Mouse (Mus musculus) limb, embryonic 12.5 days (tissue): Measurements from ENCODE around the gene Tep1. TPM values are rescaled to one million over a fixed set of nuclear protein-coding genes. Genes with fewer than 3 reads are reported as not detected.
"Not testable (repeated sequence)": the region's sequence is repeated elsewhere in the genome, so short reads cannot be mapped to it uniquely, and the experiment has no call there.

Source experiments
- ATAC-seq: fragments of 200-750 bp; cut with Nextera tagmentation; 2 replicates; pipeline ENCODE4 v1.8.0; 2017; ENCODE audit warnings: low read depth, moderate TSS enrichment; ENCODE audit not compliant: insufficient number of reproducible peaks, insufficient read depth, low FRiP score, low TSS enrichment
- H3K27ac ChIP-seq: fragments of 300-500 bp; sonication (generic); 2 replicates; pipeline ENCODE4 v1.5.1; 2016; ENCODE audit warnings: mild to moderate bottlenecking, moderate library complexity
- H3K27me3 ChIP-seq: fragments of 300-500 bp; sonication (generic); 2 replicates; pipeline ENCODE4 v1.6.1; 2016; ENCODE audit warnings: mild to moderate bottlenecking, moderate library complexity
- H3K36me3 ChIP-seq: fragments of 300-500 bp; sonication (generic); 2 replicates; pipeline ENCODE4 v1.6.1; 2016; ENCODE audit warnings: mild to moderate bottlenecking, moderate library complexity
- H3K4me1 ChIP-seq: fragments of 300-500 bp; sonication (generic); replicated peaks from 2 replicates; pipeline ENCODE4 v1.6.1; 2016
- H3K4me2 ChIP-seq: fragments of 300-500 bp; sonication (generic); 2 replicates; pipeline ENCODE4 v1.6.1; 2016; ENCODE audit warnings: mild to moderate bottlenecking, moderate library complexity
- H3K4me3 ChIP-seq: fragments of 300-500 bp; sonication (generic); replicated peaks from 2 replicates; pipeline ENCODE4 v1.5.1; 2016; ENCODE audit warnings: mild to moderate bottlenecking
- H3K9ac ChIP-seq: fragments of 300-500 bp; sonication (generic); replicated peaks from 2 replicates; pipeline ENCODE4 v1.6.1; 2016; ENCODE audit warnings: mild to moderate bottlenecking, moderate library complexity
- H3K9me3 ChIP-seq: fragments of 300-500 bp; sonication (generic); 2 replicates; pipeline ENCODE4 v1.6.1; 2016; ENCODE audit warnings: mild to moderate bottlenecking, moderate library complexity
- WGBS: fragments of 180-500 bp; shearing (Covaris S2); methylation state at CpG from one replicate; pipeline ENCODE4 v1.1.7; 2016; 5-methylcytosine and 5-hydroxymethylcytosine counted together
- polyA plus RNA-seq: library from polyadenylated mRNA; unstranded; fragments of >200 nt; fragmentation: Nextera tagmentation; extraction: Ambion mirVana; gene quantifications from 2 replicates; pipeline ENCODE4 v1.2.1, GENCODE M21; 2016

The Tep1 gene
- polyA plus RNA-seq, 1 experiment from 2014 or later: 7.4 TPM

DNA sequence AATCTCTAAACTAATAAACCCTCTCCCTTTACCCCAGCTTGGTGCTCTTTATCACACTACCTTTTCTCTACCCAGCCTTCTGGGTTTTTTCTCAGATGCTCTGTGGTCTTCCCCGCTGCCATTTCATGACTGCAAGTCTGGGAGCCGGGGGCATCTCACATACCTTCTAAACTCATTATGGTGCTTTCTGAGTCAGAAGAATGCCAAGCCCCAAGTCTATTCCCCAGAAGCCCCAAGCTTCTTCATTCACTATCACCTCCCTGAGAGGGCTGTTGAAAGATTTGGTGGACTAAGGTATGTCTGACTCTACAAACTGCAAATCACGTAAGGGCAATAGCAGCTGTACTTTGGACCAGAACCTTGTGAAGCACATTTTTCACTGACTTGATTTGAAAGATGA, 3.4 kb downstream of the Tep1 start:
- Histone ChIP-seq H3K27ac (no peak overlapping the region), H3K4me2 (no peak overlapping the region), H3K27me3 (no peaks in the 10 kb centered on the region), H3K4me3 (no peak overlapping the region), H3K9ac (no peak overlapping the region), H3K36me3 (peaks cover 11% of the 10 kb centered on the region; the same call in 1 of the 2 replicates), H3K9me3 (no peaks in the 10 kb centered on the region), H3K4me1 (no peaks in the 10 kb centered on the region)
- no peak for ATAC-seq
- WGBS: 96% methylated on average over 3 of the region's 3 CpGs

DNA sequence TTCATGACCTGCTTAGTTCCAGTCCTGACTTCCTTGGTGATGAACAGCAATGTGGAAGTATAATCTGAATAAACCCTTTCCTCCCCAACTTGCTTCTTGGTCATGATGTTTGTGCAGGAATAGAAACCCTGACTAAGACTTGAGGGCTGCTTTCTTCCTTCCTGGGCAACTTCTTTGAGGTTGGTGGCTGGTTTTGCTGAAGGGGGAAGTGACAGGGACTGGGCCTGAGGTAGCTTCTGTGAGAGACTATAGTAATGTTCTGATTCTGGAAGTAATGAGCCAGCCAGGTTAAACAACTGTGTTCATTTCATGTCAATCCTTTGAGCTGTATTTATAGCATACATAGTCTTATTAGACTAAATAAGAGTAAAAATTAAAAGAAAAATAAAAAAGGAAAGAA, 5.4 kb downstream of the Tep1 start:
- H3K27me3 ChIP-seq, H3K27ac ChIP-seq, H3K9me3 ChIP-seq, H3K4me3 ChIP-seq, H3K9ac ChIP-seq, H3K4me1 ChIP-seq, H3K4me2 ChIP-seq, ATAC-seq: not testable (repeated sequence)
- H3K36me3 ChIP-seq: peaks cover 20% of the 10 kb centered on the region; the same call in 1 of the 2 replicates

- no peak overlapping the region for H3K9ac ChIP-seq
- H3K4me3 ChIP-seq: no peak overlapping the region
- peaks cover 24% of the 10 kb centered on the region for H3K36me3 ChIP-seq
- H3K4me1 ChIP-seq: no peaks in the 10 kb centered on the region
- no peak overlapping the region for H3K4me2 ChIP-seq
- H3K27me3 ChIP-seq: no peaks in the 10 kb centered on the region
- 92% methylated on average over 10 of the region's 10 CpGs for WGBS
- H3K27ac ChIP-seq: no peak overlapping the region
- ATAC-seq: no peak
- H3K9me3 ChIP-seq: no peaks in the 10 kb centered on the region
These were observed 7.7 kb downstream of the Tep1 start for GRCm38 (mm10) chr14:50862641-50863040.

- Histone ChIP-seq H3K4me3 (no peak overlapping the region), H3K4me1 (no peaks in the 10 kb centered on the region), H3K4me2 (no peak overlapping the region), H3K27ac (no peak overlapping the region), H3K27me3 (no peaks in the 10 kb centered on the region), H3K36me3 (peaks cover 44% of the 10 kb centered on the region), H3K9ac (no peak overlapping the region), H3K9me3 (no peaks in the 10 kb centered on the region)
- no peak for ATAC-seq
- 82% methylated on average over 5 of the region's 5 CpGs for WGBS
These were observed 14.6 kb downstream of the Tep1 start for GRCm38 (mm10) chr14:50855788-50856187.

DNA sequence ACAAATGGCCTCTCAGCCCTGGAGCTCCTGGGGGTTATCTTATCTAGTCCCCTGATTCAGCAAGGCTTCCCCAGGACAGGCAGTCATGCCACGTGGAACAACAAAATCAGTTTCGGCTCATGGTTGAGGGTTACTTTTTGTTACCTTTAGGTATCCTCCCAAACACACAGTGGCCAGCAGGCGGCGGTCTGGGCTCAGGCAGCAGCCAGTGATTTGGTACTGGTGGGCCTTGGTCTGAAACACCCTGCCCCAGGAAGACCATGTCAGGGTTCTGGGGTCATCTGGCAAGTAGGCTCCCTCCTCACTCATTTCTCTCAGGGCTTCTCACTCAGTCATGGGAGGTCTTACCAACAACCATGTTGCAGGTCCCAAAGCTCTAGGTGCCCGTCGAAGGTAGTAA, 33.1 kb downstream of the Tep1 start:
- no peak overlapping the region for H3K27ac ChIP-seq
- H3K9ac ChIP-seq: no peak overlapping the region
- H3K4me2 ChIP-seq: no peak overlapping the region
- peaks cover 9% of the 10 kb centered on the region for H3K36me3 ChIP-seq
- H3K9me3 ChIP-seq: no peaks in the 10 kb centered on the region
- 57% methylated on average over 6 of the region's 6 CpGs for WGBS
- H3K4me3 ChIP-seq: no peak overlapping the region
- no peak for ATAC-seq
- H3K27me3 ChIP-seq: no peaks in the 10 kb centered on the region
- no peaks in the 10 kb centered on the region for H3K4me1 ChIP-seq

DNA sequence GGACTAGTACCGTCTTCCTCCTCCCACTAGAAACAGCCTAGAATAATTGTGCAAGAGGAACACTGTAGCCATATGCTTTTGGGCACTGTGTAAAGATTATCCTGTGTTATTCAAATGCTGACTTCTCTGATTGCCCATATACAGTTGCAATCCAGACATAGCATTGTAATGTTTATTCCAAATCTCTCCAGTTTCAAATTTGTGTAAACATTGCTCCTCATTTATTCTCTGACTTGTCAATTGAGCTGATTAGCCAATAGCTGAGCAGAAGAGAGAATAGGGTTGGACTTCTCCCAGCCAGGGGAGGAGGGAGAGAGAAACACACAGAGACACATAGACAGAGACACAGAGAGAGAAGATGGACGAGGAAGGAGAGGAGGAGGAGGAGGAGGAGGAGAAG, 35.9 kb downstream of the Tep1 start:
- 54% methylated on average over 2 of the region's 2 CpGs for WGBS

DNA sequence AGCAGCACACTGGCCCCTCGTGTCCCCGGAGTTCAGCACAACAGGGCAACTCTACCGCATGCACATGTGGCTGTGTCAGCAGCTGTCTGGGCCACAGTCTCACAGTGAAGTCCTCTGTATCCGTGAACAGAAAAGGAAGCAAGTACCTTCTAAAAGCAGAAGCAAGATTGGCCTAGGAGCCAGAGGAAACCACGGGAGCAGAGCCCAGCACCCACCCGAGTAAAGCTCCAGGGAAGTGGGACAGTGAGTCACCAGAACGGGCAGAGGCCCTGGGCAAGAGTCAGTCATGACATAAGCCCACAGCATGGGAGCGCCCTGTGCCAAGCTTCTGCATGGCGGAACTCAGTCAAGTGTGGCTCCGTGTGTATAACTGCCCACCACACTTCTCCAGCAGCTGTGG, 36.4 kb downstream of the Tep1 start:
- no peak overlapping the region for H3K27ac ChIP-seq
- 86% methylated on average over 10 of the region's 10 CpGs for WGBS

More for the DNA sequence above, 35.9 kb downstream of the Tep1 start:
- Histone ChIP-seq H3K27me3 (no peaks in the 10 kb centered on the region), H3K27ac (no peak overlapping the region), H3K9ac (no peak overlapping the region), H3K4me1 (no peaks in the 10 kb centered on the region), H3K4me3 (no peak overlapping the region), H3K4me2 (no peak overlapping the region), H3K36me3 (peaks cover 3% of the 10 kb centered on the region; the same call in 1 of the 2 replicates), H3K9me3 (no peaks in the 10 kb centered on the region)
- no peak for ATAC-seq

DNA sequence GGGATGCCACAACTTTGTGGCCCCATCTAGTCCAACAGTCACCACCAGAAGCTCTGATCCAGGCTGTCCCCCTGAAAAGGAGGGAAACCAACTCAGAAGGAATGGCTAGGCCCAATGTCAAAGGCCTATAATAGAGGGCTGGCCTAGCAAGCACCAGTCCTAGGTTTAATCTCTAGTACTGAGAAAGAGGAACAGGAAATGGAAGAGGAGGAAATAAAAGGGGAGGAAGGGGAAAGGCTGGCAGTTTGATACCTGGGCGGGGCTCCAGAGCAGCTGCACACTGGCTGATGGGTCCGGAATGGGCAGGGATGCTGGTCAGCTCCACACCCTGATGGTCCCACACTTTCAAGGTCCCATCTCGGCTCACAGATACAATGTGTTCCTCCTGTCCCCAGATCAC, 40.5 kb downstream of the Tep1 start:
- H3K4me2 ChIP-seq: no peak overlapping the region
- ATAC-seq: no peak
- no peaks in the 10 kb centered on the region for H3K4me1 ChIP-seq
- H3K36me3 ChIP-seq: peaks cover 4% of the 10 kb centered on the region; the same call in 1 of the 2 replicates
- no peaks in the 10 kb centered on the region for H3K9me3 ChIP-seq
- no peak overlapping the region for H3K4me3 ChIP-seq
- H3K27ac ChIP-seq: no peak overlapping the region
- no peak overlapping the region for H3K9ac ChIP-seq
- H3K27me3 ChIP-seq: no peaks in the 10 kb centered on the region
- 77% methylated on average over 3 of the region's 3 CpGs for whole genome bisulfite sequencing

More for the DNA sequence above, 36.4 kb downstream of the Tep1 start:
- Histone ChIP-seq H3K4me3 (no peak overlapping the region), H3K9ac (no peak overlapping the region), H3K36me3 (peaks cover 7% of the 10 kb centered on the region), H3K27me3 (no peaks in the 10 kb centered on the region), H3K9me3 (no peaks in the 10 kb centered on the region), H3K4me1 (no peaks in the 10 kb centered on the region), H3K4me2 (no peak overlapping the region)
- ATAC-seq: no peak

- H3K27me3 ChIP-seq: no peaks in the 10 kb centered on the region
- 87% methylated on average over 4 of the region's 4 CpGs for whole genome bisulfite sequencing
- H3K4me1 ChIP-seq: no peaks in the 10 kb centered on the region
- no peak overlapping the region for H3K27ac ChIP-seq
- no peak for ATAC-seq
- no peaks in the 10 kb centered on the region for H3K9me3 ChIP-seq
- H3K4me2 ChIP-seq: no peak overlapping the region
- H3K36me3 ChIP-seq: peaks cover 32% of the 10 kb centered on the region
- no peak overlapping the region for H3K4me3 ChIP-seq
- no peak overlapping the region for H3K9ac ChIP-seq
These were observed 43.8 kb downstream of the Tep1 start for GRCm38 (mm10) chr14:50826579-50826978.

GRCm38 (mm10) chr14:50824219-50824618, 46.1 kb downstream of the Tep1 start:
- Histone ChIP-seq H3K9ac (no peak overlapping the region), H3K4me3 (no peak overlapping the region), H3K27ac (no peak overlapping the region), H3K36me3 (peaks cover 55% of the 10 kb centered on the region), H3K4me2 (no peak overlapping the region), H3K27me3 (no peaks in the 10 kb centered on the region), H3K9me3 (no peaks in the 10 kb centered on the region), H3K4me1 (no peaks in the 10 kb centered on the region)
- WGBS: 90% methylated on average over 9 of the region's 9 CpGs
- ATAC-seq: no peak

DNA sequence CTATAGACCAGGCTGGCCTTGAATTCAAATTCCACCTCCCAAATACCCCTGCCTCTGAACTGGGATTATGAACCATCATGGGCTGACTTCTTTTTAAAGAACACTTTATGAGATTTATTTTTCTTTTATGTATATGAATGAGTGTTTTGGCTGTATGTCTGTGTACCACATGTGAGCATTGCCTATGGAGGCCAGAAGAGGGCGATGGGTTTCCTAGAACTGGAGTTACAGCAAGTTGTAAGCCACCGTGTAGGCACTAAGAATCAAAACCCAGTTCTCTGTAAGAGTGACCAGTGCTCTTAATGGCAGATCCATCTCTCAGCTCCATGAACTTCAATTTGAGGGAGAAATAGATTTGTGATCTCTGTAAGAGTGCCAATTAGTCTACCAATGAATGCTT, 47.1 kb downstream of the Tep1 start:
- Histone ChIP-seq H3K4me1 (no peaks in the 10 kb centered on the region), H3K4me3 (no peak overlapping the region), H3K36me3 (peaks cover 57% of the 10 kb centered on the region), H3K9me3 (no peaks in the 10 kb centered on the region), H3K27me3 (no peaks in the 10 kb centered on the region), H3K9ac (no peak overlapping the region), H3K27ac (no peak overlapping the region), H3K4me2 (no peak overlapping the region)
- 79% methylated on average over 2 of the region's 2 CpGs for WGBS
- ATAC-seq: no peak

DNA sequence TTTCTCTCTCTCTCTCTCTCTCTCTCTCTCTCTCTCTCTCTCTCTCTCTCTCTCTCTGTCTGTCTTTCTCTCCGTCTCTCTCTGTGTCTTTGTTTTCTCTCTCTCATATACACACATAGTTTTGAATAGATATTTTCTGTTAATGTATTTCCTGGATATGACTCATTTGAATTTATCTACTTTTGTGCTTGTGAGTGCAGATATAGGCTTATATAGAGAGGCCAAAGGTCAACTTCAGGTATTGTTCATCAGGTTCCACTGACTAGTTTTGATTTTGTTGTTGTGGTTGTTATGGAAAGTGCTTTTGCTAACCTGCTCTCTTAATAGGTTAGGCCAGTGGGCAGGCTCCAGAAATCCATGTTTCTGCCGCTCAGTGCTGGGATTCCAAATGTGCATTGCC, 57.3 kb downstream of the Tep1 start:
- Histone ChIP-seq H3K4me1 (no peaks in the 10 kb centered on the region), H3K4me2 (no peak overlapping the region), H3K27ac (no peak overlapping the region), H3K9ac (no peak overlapping the region), H3K27me3 (no peaks in the 10 kb centered on the region), H3K4me3 (no peak overlapping the region), H3K36me3 (peaks cover 70% of the 10 kb centered on the region), H3K9me3 (no peaks in the 10 kb centered on the region)
- 90% methylated on average over 2 of the region's 2 CpGs for WGBS
- no peak for ATAC-seq
